26 mouse cellular contexts compared by ENCODE assay signal in the genomic region with DNA sequence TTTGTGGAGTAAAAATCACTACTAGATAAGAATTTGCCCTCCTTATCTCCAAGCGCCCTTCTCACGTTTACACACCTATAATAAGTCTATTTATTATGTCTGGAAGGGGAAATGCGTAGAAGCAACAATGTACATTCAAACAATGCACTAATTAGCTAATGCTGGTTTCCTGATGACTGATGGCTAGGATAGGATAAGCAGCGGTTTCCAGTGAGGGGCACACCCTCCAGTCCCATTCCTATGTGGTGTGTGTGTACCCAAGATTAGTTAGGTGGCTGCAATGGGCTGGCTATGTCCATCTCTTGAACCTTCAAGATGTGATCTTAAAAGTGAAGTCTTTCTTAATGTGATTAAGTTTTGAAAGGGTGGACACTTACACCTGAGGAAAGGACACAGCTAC. TPM values are rescaled to one million over a fixed set of nuclear protein-coding genes. Genes with fewer than 3 reads are reported as not detected.
A peak's percentile ranks its signal among the peaks of the same experiment; 100 is the strongest.
DNase-seq lines count a peak whose midpoint lies in the region; ATAC-seq and TF ChIP-seq lines count a peak whose summit lies in the region.
"Had no signal": no experiment of that assay in that cellular context is flagged by ENCODE, and none has a peak within 500 bp of the region (broad histone marks: within the 10 kb centered on the region; RNA-seq: fewer than 3 reads in every experiment).

No protein-coding gene starts in this region.

- no peaks in the 10 kb centered on the region; the same call in 1 of the 2 replicates for H3K36me3 ChIP-seq in lung, postnatal 0 days (ENCODE audit: insufficient read depth, low read length)
- H3K36me3 ChIP-seq in liver, embryonic 15.5 days (replicated peaks): 0 out of 2 replicates have a peak, but pooled peaks cover 4% of the 10 kb centered on the region

- H3K9ac ChIP-seq in lung, postnatal 0 days (replicated peaks; ENCODE audit: low read depth): no peak overlapping the region
- H3K9ac ChIP-seq in liver, embryonic 15.5 days: no peak overlapping the region
- H3K9ac ChIP-seq: embryonic facial prominence, embryonic 12.5 days; hindbrain, embryonic 14.5 days; limb, embryonic 15.5 days; neural tube, embryonic 15.5 days had no signal

- DNase-seq in lung, postnatal 0 days (ENCODE audit: low spot score): peak; percentile 64
- DNase-seq in lung, adult 2 months: no peak
- DNase-seq in lung, postnatal 36 days: peak; percentile 33
- DNase-seq in kidney, postnatal 25 days: no peak
- no peak for DNase-seq in left cerebral cortex, adult 9 months (ENCODE audit: low spot score in 2 of 2)
- no peak for DNase-seq in adrenal gland, postnatal 4 days (ENCODE audit: low spot score in 2 of 2)
- DNase-seq: cerebellum, adult 2 months; cerebellum, postnatal 25 days; gastrocnemius, postnatal 36 days; kidney, adult 2 months; kidney, postnatal 10 days; left cerebral cortex, postnatal 4 days; right cerebral cortex, adult 18-20 months; right cerebral cortex, postnatal 4 days; thymus, adult 18-20 months; thymus, postnatal 36 days had no signal

- peak overlapping the region; percentile 35; the same call in 1 of the 2 replicates for H3K27ac ChIP-seq in lung, postnatal 0 days (ENCODE audit: low read length)
- H3K27ac ChIP-seq in liver, embryonic 15.5 days (replicated peaks): 0 out of 2 replicates have a peak overlapping the region, but pooled peaks have one; percentile 35
- H3K27ac ChIP-seq: embryonic facial prominence, embryonic 12.5 days; hindbrain, embryonic 14.5 days; limb, embryonic 15.5 days; macrophage; neural tube, embryonic 15.5 days had no signal

- 46% methylated on average over 4 of the region's 4 CpGs for WGBS in lung, postnatal 0 days
- WGBS in lung, adult 2 months: 52% methylated on average over 4 of the region's 4 CpGs
- 22% methylated on average over 4 of the region's 4 CpGs for WGBS in liver, embryonic 15.5 days (ENCODE audit: insufficient replicate concordance)

- no peaks in the 10 kb centered on the region for H3K4me1 ChIP-seq in lung, postnatal 0 days (ENCODE audit: insufficient read depth, low read depth, low read length)
- H3K4me1 ChIP-seq in lung, adult 2 months (ENCODE audit: control insufficient read depth, insufficient read depth, low read length): no peaks in the 10 kb centered on the region
- peaks cover 16% of the 10 kb centered on the region for H3K4me1 ChIP-seq in liver, embryonic 15.5 days (replicated peaks)
- H3K4me1 ChIP-seq: embryonic facial prominence, embryonic 12.5 days; limb, embryonic 15.5 days; neural tube, embryonic 15.5 days had no signal

- H3K4me2 ChIP-seq in lung, postnatal 0 days (replicated peaks; ENCODE audit: low read depth, low read length): no peak overlapping the region
- peak overlapping the region; percentile 32 for H3K4me2 ChIP-seq in liver, embryonic 15.5 days
- H3K4me2 ChIP-seq: embryonic facial prominence, embryonic 12.5 days; hindbrain, embryonic 14.5 days; limb, embryonic 15.5 days; midbrain, embryonic 11.5 days; neural tube, embryonic 15.5 days had no signal

- peak; percentile 93 for ATAC-seq in lung, postnatal 0 days
- peak; percentile 93 for ATAC-seq in liver, embryonic 15.5 days (ENCODE audit: insufficient read depth)
- ATAC-seq: CD4-positive, CD25-positive, alpha-beta regulatory T cell, adult 4 months; inflammation-experienced regulatory T-cells, adult 6 months; Patski had no signal

- no peak for TF ChIP-seq POLR2A in lung, adult 2 months (IDR thresholded peaks at IDR 0.05; ENCODE audit: borderline replicate concordance, extremely low read depth, low read depth, low read length)

- H3K27me3 ChIP-seq in lung, postnatal 0 days (replicated peaks; ENCODE audit: insufficient read depth, low read length): no peaks in the 10 kb centered on the region
- H3K27me3 ChIP-seq in liver, embryonic 15.5 days: no peaks in the 10 kb centered on the region
- H3K27me3 ChIP-seq: embryonic facial prominence, embryonic 12.5 days; limb, embryonic 15.5 days; neural tube, embryonic 15.5 days; Patski had no signal

- no peak for TF ChIP-seq CTCF in lung, postnatal 0 days (IDR thresholded peaks at IDR 0.05)
- TF ChIP-seq CTCF in lung, adult 2 months (IDR thresholded peaks at IDR 0.05; ENCODE audit: insufficient read depth, low read length): no peak

- no peak overlapping the region for H3K4me3 ChIP-seq in lung, postnatal 0 days (ENCODE audit: low read depth, low read length)
- no peak overlapping the region for H3K4me3 ChIP-seq in lung, adult 2 months (replicated peaks; ENCODE audit: extremely low read depth, low read depth, low read length)
- H3K4me3 ChIP-seq in liver, embryonic 15.5 days (replicated peaks): no peak overlapping the region
- H3K4me3 ChIP-seq: embryonic facial prominence, embryonic 12.5 days; limb, embryonic 15.5 days; neural tube, embryonic 15.5 days had no signal

- TF ChIP-seq EP300 in lung, postnatal 0 days (IDR thresholded peaks at IDR 0.05): peak; percentile 99

- H3K9me3 ChIP-seq in lung, postnatal 0 days (ENCODE audit: low read length): no peaks in the 10 kb centered on the region
- no peaks in the 10 kb centered on the region for H3K9me3 ChIP-seq in liver, embryonic 15.5 days (replicated peaks)
- H3K9me3 ChIP-seq: embryonic facial prominence, embryonic 12.5 days; limb, embryonic 15.5 days; neural tube, embryonic 15.5 days had no signal

RNA-seq across cellular contexts. Expression of a gene that starts 22.5 kb away (rescaled TPM):
- 95.6 and 103 TPM in 2 replicates for polyA plus RNA-seq in lung, postnatal 0 days (2015; fragmentation: Nextera tagmentation; extraction: Ambion mirVana)
- polyA plus RNA-seq in lung, adult 2 months (2012; rRNA removed): 21.4 and 22.7 TPM in 2 replicates
- polyA plus RNA-seq in liver, embryonic 15.5 days (2015; fragmentation: Nextera tagmentation; extraction: Ambion mirVana): 51.7 and 57.3 TPM in 2 replicates
- 10 to 100 TPM; 24.2 to 38.7 TPM for total RNA-seq in adrenal gland, postnatal 4 days (2021)

RNA-seq across cellular contexts. Expression of a gene that starts 30.8 kb away (rescaled TPM):
- 2.9 and 3.4 TPM in 2 replicates for polyA plus RNA-seq in lung, postnatal 0 days (2015; fragmentation: Nextera tagmentation; extraction: Ambion mirVana)
- polyA plus RNA-seq in lung, adult 2 months (2012; rRNA removed): 3.0 and 3.8 TPM in 2 replicates
- polyA plus RNA-seq in liver, embryonic 15.5 days (2015; fragmentation: Nextera tagmentation; extraction: Ambion mirVana): 1.9 and 2.0 TPM in 2 replicates
- 1 to 10 TPM; 8.3 to 9.3 TPM for total RNA-seq in adrenal gland, postnatal 4 days (2021)

RNA-seq across cellular contexts. Expression of a gene that starts 31.1 kb away (rescaled TPM):
- polyA plus RNA-seq in lung, postnatal 0 days (2015; fragmentation: Nextera tagmentation; extraction: Ambion mirVana): 24.3 and 26.9 TPM in 2 replicates
- 8.5 and 12.0 TPM in 2 replicates for polyA plus RNA-seq in lung, adult 2 months (2012; rRNA removed)
- polyA plus RNA-seq in liver, embryonic 15.5 days (2015; fragmentation: Nextera tagmentation; extraction: Ambion mirVana): 8.4 and 8.9 TPM in 2 replicates
- total RNA-seq in adrenal gland, postnatal 4 days (2021): 10 to 100 TPM; 35.8 to 44.4 TPM

RNA-seq across cellular contexts. Expression of a gene that starts 47.6 kb away (rescaled TPM):
- 24.7 and 32.3 TPM in 2 replicates for polyA plus RNA-seq in lung, postnatal 0 days (2015; fragmentation: Nextera tagmentation; extraction: Ambion mirVana)
- 21.2 and 33.5 TPM in 2 replicates for polyA plus RNA-seq in lung, adult 2 months (2012; rRNA removed)
- polyA plus RNA-seq in liver, embryonic 15.5 days (2015; fragmentation: Nextera tagmentation; extraction: Ambion mirVana): 4.6 and 4.7 TPM in 2 replicates
- 10 to 100 TPM; 49.5 to 53.4 TPM for total RNA-seq in adrenal gland, postnatal 4 days (2021)

Comparison
In these comparisons a context has a peak if more than half of its experiments do, and no peak if none do; other contexts are left out.
1. DNase-seq: peak in lung, postnatal 0 days (single experiment) and lung, postnatal 36 days (single experiment); none in lung, adult 2 months (single experiment), kidney, postnatal 25 days (0 of 2), left cerebral cortex, adult 9 months (0 of 2) and adrenal gland, postnatal 4 days (0 of 2).